Mouse (Mus musculus) embryonic fibroblast, embryonic 13.5 days (primary cell): ENCODE data around the gene Tuba1b.

Source experiments
- CTCF ChIP-seq: IDR thresholded peaks from 2 replicates; pipeline ENCODE4 v1.5.1; 2011; ENCODE audit warnings: mild to moderate bottlenecking, control low read depth, low read length, moderate library complexity, borderline replicate concordance; ENCODE audit not compliant: insufficient read depth
- POLR2A ChIP-seq: IDR thresholded peaks from 2 replicates; pipeline ENCODE4 v1.6.1; 2011; ENCODE audit warnings: low read depth, mild to moderate bottlenecking, control low read depth, low read length, moderate library complexity

- TF ChIP-seq POLR2A (no peak), CTCF (no peak)
These were observed 19.5 kb downstream of the Tuba1b start for GRCm38 (mm10) chr15:98914903-98915302.
